Mouse (Mus musculus): ENCODE measurements around the gene Unc50.

Gene Unc50

GRCm38 (mm10) chr1:37481331-37481730 lies 51.4 kb downstream of the Unc50 start:
- no peak for DNase-seq (ENCODE audit: extremely low read depth, insufficient read length, low spot score)

GRCm38 (mm10) chr1:37484612-37485011 lies 54.7 kb downstream of the Unc50 start:
- no peak for DNase-seq (ENCODE audit: extremely low read depth, insufficient read length, low spot score)

GRCm38 (mm10) chr1:37486439-37486838 lies 56.5 kb downstream of the Unc50 start:
- DNase-seq (ENCODE audit: extremely low read depth, insufficient read length, low spot score): no peak

DNA sequence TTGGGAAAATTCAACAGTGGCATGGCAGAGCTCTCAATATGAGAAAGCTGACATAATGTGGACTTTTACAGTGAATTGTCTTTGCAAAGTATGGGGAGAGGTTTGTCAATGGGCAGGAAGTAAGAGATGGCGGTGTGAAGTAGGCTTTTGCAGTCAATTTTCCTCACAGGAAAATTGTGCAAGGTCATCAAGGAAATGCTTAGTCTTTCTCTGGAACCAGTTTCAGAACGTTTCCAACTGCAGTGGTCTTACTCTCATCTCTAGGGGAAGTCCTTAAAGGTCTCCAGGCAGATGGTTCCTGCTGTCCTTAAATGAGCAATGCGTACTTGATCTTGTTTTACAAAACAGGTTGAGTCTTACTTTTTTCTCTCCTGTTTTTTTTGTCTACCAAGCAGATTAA lies 57.1 kb downstream of the Unc50 start:
- no peak for DNase-seq (ENCODE audit: extremely low read depth, insufficient read length, low spot score)

DNA sequence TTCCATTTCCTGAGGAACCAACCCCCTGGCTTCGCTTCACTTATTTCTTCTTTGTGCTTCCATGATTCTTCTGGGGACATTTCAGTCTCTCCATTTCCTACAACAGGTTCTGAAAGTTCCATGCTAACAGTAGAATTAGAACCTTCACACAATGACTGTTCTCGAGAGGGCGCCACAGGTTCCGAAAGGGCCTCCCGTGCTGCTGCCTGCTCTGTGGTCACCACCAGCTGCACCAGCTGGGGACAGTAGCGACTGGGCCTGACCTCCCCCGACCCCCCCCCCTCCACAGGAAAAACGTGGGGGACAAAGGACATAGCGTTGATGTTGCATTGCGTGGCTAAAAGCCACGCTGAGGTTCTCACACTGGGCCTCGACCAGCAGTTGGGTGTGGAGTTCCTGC lies 58.6 kb downstream of the Unc50 start:
- no peak for DNase-seq (ENCODE audit: extremely low read depth, insufficient read length, low spot score)

Data from 3134 (cell line).